Mouse (Mus musculus): ENCODE results near the gene Lhfpl2. TPM values are rescaled to one million over a fixed set of nuclear protein-coding genes. Genes with fewer than 3 reads are reported as not detected.

Lhfpl2 gene
- polyA plus RNA-seq, 1 experiment from 2014 or later = 64.5 TPM

- H3K4me2 ChIP-seq = no peak overlapping the region
- no peaks in the 10 kb centered on the region for H3K27me3 ChIP-seq (ENCODE audit: insufficient read depth, low read length)
- TF ChIP-seq CTCF (IDR thresholded peaks at IDR 0.05; ENCODE audit: low read depth) = no peak
- no peak overlapping the region for H3K4me3 ChIP-seq (ENCODE audit: low read depth, low read length)
- DNase-seq = no peak
- H3K9ac ChIP-seq = no peak overlapping the region
- no peak for ATAC-seq (ENCODE audit: insufficient read depth)
- H3K27ac ChIP-seq (ENCODE audit: low read depth) = no peak overlapping the region
- WGBS = 88% methylated on average over 1 of the region's 1 CpGs
- peaks cover 25% of the 10 kb centered on the region for H3K36me3 ChIP-seq (ENCODE audit: insufficient read depth)
- H3K4me1 ChIP-seq (ENCODE audit: insufficient read depth) = no peaks in the 10 kb centered on the region
- H3K9me3 ChIP-seq (ENCODE audit: low read depth, low read length) = no peaks in the 10 kb centered on the region
Measured at GRCm38 (mm10) chr13:94190386-94190785, 132.8 kb downstream of the Lhfpl2 start.

- Histone ChIP-seq H3K9ac (no peak overlapping the region), H3K4me1 (ENCODE audit: insufficient read depth) (no peaks in the 10 kb centered on the region), H3K27ac (ENCODE audit: low read depth) (no peak overlapping the region), H3K27me3 (ENCODE audit: insufficient read depth, low read length) (no peaks in the 10 kb centered on the region), H3K36me3 (ENCODE audit: insufficient read depth) (peaks cover 44% of the 10 kb centered on the region), H3K4me2 (no peak overlapping the region), H3K4me3 (ENCODE audit: low read depth, low read length) (no peak overlapping the region), H3K9me3 (ENCODE audit: low read depth, low read length) (no peaks in the 10 kb centered on the region)
- no peak for TF ChIP-seq CTCF (IDR thresholded peaks at IDR 0.05; ENCODE audit: low read depth)
- ATAC-seq (ENCODE audit: insufficient read depth) = no peak
- 86% methylated on average over 4 of the region's 4 CpGs for WGBS
- no peak for DNase-seq
Measured at GRCm38 (mm10) chr13:94193227-94193626, 135.6 kb downstream of the Lhfpl2 start.

GRCm38 (mm10) chr13:94198616-94199015 lies 141.0 kb downstream of the Lhfpl2 start:
- Histone ChIP-seq H3K27ac (ENCODE audit: low read depth) (no peak overlapping the region), H3K27me3 (ENCODE audit: insufficient read depth, low read length) (no peaks in the 10 kb centered on the region), H3K4me3 (ENCODE audit: low read depth, low read length) (no peak overlapping the region), H3K36me3 (ENCODE audit: insufficient read depth) (peaks cover 31% of the 10 kb centered on the region), H3K4me1 (ENCODE audit: insufficient read depth) (no peaks in the 10 kb centered on the region; the same call in 1 of the 2 replicates), H3K9me3 (ENCODE audit: low read depth, low read length) (no peaks in the 10 kb centered on the region), H3K9ac (no peak overlapping the region), H3K4me2 (no peak overlapping the region)
- TF ChIP-seq CTCF (IDR thresholded peaks at IDR 0.05; ENCODE audit: low read depth) = no peak
- no peak for DNase-seq
- ATAC-seq (ENCODE audit: insufficient read depth) = no peak
- 79% methylated on average over 6 of the region's 6 CpGs for WGBS

- ATAC-seq (ENCODE audit: insufficient read depth) (no peak), DNase-seq (no peak)
- H3K4me3 ChIP-seq (ENCODE audit: low read depth, low read length) = no peak overlapping the region
- WGBS = 38% methylated on average over 8 of the region's 8 CpGs
- H3K27ac ChIP-seq (ENCODE audit: low read depth) = no peak overlapping the region
- no peaks in the 10 kb centered on the region for H3K27me3 ChIP-seq (ENCODE audit: insufficient read depth, low read length)
- TF ChIP-seq CTCF (IDR thresholded peaks at IDR 0.05; ENCODE audit: low read depth) = no peak
- no peak overlapping the region for H3K9ac ChIP-seq
- H3K4me1 ChIP-seq (ENCODE audit: insufficient read depth) = no peaks in the 10 kb centered on the region; the same call in 1 of the 2 replicates
- H3K36me3 ChIP-seq (ENCODE audit: insufficient read depth) = peaks cover 22% of the 10 kb centered on the region
- no peaks in the 10 kb centered on the region for H3K9me3 ChIP-seq (ENCODE audit: low read depth, low read length)
- H3K4me2 ChIP-seq = no peak overlapping the region
Measured at GRCm38 (mm10) chr13:94199829-94200228, 142.2 kb downstream of the Lhfpl2 start.

GRCm38 (mm10) chr13:94205234-94205633 lies 147.6 kb downstream of the Lhfpl2 start:
- Histone ChIP-seq H3K4me3 (ENCODE audit: low read depth, low read length) (no peak overlapping the region), H3K27ac (ENCODE audit: low read depth) (no peak overlapping the region), H3K27me3 (ENCODE audit: insufficient read depth, low read length) (no peaks in the 10 kb centered on the region), H3K36me3 (ENCODE audit: insufficient read depth) (peaks cover 7% of the 10 kb centered on the region; the same call in 1 of the 2 replicates), H3K9me3 (ENCODE audit: low read depth, low read length) (no peaks in the 10 kb centered on the region), H3K4me2 (no peak overlapping the region), H3K9ac (no peak overlapping the region), H3K4me1 (ENCODE audit: insufficient read depth) (no peaks in the 10 kb centered on the region; the same call in 1 of the 2 replicates)
- ATAC-seq (ENCODE audit: insufficient read depth) (peak; percentile 86), DNase-seq (peak; percentile 88)
- TF ChIP-seq CTCF (IDR thresholded peaks at IDR 0.05; ENCODE audit: low read depth) = peak; percentile 89
- 6% methylated on average over 6 of the region's 6 CpGs for WGBS

GRCm38 (mm10) chr13:94207973-94208372 lies 150.4 kb downstream of the Lhfpl2 start:
- DNase-seq (no peak), ATAC-seq (ENCODE audit: insufficient read depth) (no peak)
- Histone ChIP-seq H3K9ac (no peak overlapping the region), H3K27me3 (ENCODE audit: insufficient read depth, low read length) (no peaks in the 10 kb centered on the region), H3K36me3 (ENCODE audit: insufficient read depth) (peaks cover 7% of the 10 kb centered on the region; the same call in 1 of the 2 replicates), H3K27ac (ENCODE audit: low read depth) (no peak overlapping the region), H3K9me3 (ENCODE audit: low read depth, low read length) (no peaks in the 10 kb centered on the region), H3K4me2 (no peak overlapping the region), H3K4me1 (ENCODE audit: insufficient read depth) (peaks cover 3% of the 10 kb centered on the region; the same call in 1 of the 2 replicates), H3K4me3 (ENCODE audit: low read depth, low read length) (no peak overlapping the region)
- TF ChIP-seq CTCF (IDR thresholded peaks at IDR 0.05; ENCODE audit: low read depth) = no peak
- 92% methylated on average over 16 of the region's 16 CpGs for WGBS

GRCm38 (mm10) chr13:94208892-94209291 lies 151.3 kb downstream of the Lhfpl2 start:
- Histone ChIP-seq H3K4me2 (no peak overlapping the region), H3K4me3 (ENCODE audit: low read depth, low read length) (no peak overlapping the region), H3K27ac (ENCODE audit: low read depth) (no peak overlapping the region), H3K9me3 (ENCODE audit: low read depth, low read length) (no peaks in the 10 kb centered on the region), H3K9ac (no peak overlapping the region), H3K4me1 (ENCODE audit: insufficient read depth) (peaks cover 3% of the 10 kb centered on the region; the same call in 1 of the 2 replicates), H3K36me3 (ENCODE audit: insufficient read depth) (peaks cover 7% of the 10 kb centered on the region; the same call in 1 of the 2 replicates), H3K27me3 (ENCODE audit: insufficient read depth, low read length) (no peaks in the 10 kb centered on the region)
- peak; percentile 57 for TF ChIP-seq CTCF (IDR thresholded peaks at IDR 0.05; ENCODE audit: low read depth)
- DNase-seq (no peak), ATAC-seq (ENCODE audit: insufficient read depth) (no peak)

All from lung, embryonic 14.5 days (tissue).